Mouse (Mus musculus): ENCODE results near the gene Lama1. TPM values are rescaled to one million over a fixed set of nuclear protein-coding genes. Genes with fewer than 3 reads are reported as not detected.
A peak's percentile ranks its signal among the peaks of the same experiment; 100 is the strongest.
"Not testable (repeated sequence)": the region's sequence is repeated elsewhere in the genome, so short reads cannot be mapped to it uniquely, and the experiment has no call there.

Gene Lama1
- polyA plus RNA-seq, 1 experiment from 2014 or later: 17.0 TPM

DNA sequence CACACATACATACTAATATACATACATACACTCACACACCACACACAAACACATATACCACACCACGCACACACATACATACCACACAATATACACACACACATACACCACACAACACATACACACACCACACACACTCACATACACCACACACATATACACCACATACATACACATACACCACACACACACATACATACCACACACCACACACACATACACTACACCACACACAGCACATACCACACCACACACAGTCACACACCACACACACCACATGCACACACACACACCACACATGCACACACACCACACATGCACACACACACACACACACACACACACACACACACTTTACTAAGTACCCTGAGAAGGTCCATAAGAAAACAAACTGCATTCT lies 25.5 kb downstream of the Lama1 start:
- H3K9ac ChIP-seq: no peak overlapping the region
- H3K27ac ChIP-seq (replicated peaks): no peak overlapping the region
- H3K9me3 ChIP-seq: no peaks in the 10 kb centered on the region
- no peak for ATAC-seq (ENCODE audit: low read depth)
- no peak overlapping the region for H3K4me2 ChIP-seq
- no peak overlapping the region for H3K4me3 ChIP-seq
- H3K27me3 ChIP-seq: no peaks in the 10 kb centered on the region
- H3K4me1 ChIP-seq (replicated peaks): peaks cover 28% of the 10 kb centered on the region
- WGBS: 100% methylated on average over 1 of the region's 1 CpGs
- H3K36me3 ChIP-seq: peaks cover 4% of the 10 kb centered on the region; the same call in 1 of the 2 replicates

DNA sequence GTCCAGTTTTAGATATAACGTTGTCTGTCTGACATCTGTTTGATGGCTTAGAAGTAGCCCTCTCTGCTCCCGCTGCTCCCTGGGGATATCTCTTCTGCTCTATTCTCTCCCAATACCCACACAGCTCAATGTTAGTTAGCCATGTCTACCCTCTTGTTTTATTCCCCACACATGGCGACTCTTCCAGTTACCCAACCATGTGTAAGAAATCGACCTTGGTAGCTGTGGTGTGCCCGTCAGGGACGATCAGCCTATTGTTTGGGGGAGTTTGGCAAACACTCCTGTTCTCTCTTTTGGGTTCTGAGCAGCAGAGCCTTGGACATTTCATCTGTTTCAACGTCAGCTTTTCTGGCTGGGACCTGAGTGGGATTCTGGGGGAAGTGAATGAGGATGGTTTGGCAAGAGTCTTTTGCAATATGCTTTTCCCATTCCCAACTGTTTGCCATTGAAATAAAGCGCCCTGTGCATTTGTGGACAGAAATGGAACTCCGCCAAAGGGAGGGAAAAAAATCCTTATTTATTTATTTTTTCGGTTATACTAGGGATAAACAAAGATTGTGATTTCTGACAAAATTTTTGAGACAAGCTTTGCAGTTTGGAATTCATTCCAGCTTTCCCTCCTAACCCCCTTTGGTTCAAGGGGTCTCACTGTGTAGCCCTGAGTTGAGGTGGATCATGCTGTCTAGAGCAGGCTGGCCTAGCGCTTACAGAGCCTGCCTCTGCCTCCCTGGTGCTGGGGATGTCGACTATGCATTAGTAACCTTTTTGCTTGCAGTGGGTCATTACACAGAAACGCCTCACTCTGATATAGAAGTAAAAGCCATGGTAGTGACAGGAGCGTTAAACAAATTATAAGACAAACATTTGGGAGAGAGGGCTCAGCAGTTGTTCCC lies 26.4 kb downstream of the Lama1 start:
- ATAC-seq (ENCODE audit: low read depth): peak; percentile 42; the same call in 1 of the 2 replicates
- no peak overlapping the region for H3K4me3 ChIP-seq
- peaks cover 3% of the 10 kb centered on the region; the same call in 1 of the 2 replicates for H3K36me3 ChIP-seq
- H3K27ac ChIP-seq (replicated peaks): peak overlapping the region; percentile 65
- no peaks in the 10 kb centered on the region for H3K9me3 ChIP-seq
- H3K4me2 ChIP-seq: no peak overlapping the region
- H3K27me3 ChIP-seq: no peaks in the 10 kb centered on the region
- 67% methylated on average over 14 of the region's 14 CpGs for WGBS
- H3K9ac ChIP-seq: no peak overlapping the region
- peaks cover 28% of the 10 kb centered on the region for H3K4me1 ChIP-seq (replicated peaks)

GRCm38 (mm10) chr17:67726601-67727000 lies 29.5 kb downstream of the Lama1 start:
- Histone ChIP-seq H3K4me1 (replicated peaks) (peaks cover 31% of the 10 kb centered on the region), H3K36me3 (peaks cover 6% of the 10 kb centered on the region; the same call in 1 of the 2 replicates), H3K9ac (no peak overlapping the region), H3K4me3 (no peak overlapping the region), H3K27me3 (no peaks in the 10 kb centered on the region), H3K4me2 (no peak overlapping the region), H3K9me3 (no peaks in the 10 kb centered on the region), H3K27ac (replicated peaks) (no peak overlapping the region)
- no peak for ATAC-seq (ENCODE audit: low read depth)
- 86% methylated on average over 11 of the region's 11 CpGs for WGBS

DNA sequence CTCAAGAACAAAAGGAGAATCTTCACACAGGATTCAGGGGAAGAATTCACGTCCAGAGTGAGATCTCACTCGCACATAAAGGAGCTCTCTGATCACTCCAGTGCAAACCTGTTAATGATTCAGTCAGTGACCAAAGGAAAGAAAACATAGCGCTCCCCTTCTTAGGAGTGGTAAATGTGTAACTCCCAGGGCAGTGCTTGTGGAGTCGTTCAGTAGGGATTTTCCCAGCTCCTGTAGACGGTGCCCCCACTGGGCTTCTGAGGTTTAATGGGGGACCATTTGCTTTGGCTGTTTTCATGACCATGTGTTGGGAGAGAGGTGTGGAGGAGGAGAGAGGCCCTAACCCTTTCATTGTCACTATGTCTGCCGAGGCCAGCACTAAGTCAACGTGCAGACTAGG lies 31.7 kb downstream of the Lama1 start:
- Histone ChIP-seq H3K27me3 (no peaks in the 10 kb centered on the region), H3K4me1 (replicated peaks) (peaks cover 21% of the 10 kb centered on the region), H3K4me2 (no peak overlapping the region), H3K36me3 (peaks cover 6% of the 10 kb centered on the region; the same call in 1 of the 2 replicates), H3K9me3 (no peaks in the 10 kb centered on the region), H3K4me3 (no peak overlapping the region), H3K27ac (replicated peaks) (no peak overlapping the region), H3K9ac (no peak overlapping the region)
- WGBS: 29% methylated on average over 7 of the region's 7 CpGs
- no peak for ATAC-seq (ENCODE audit: low read depth)

GRCm38 (mm10) chr17:67731096-67731495 lies 34.0 kb downstream of the Lama1 start:
- Histone ChIP-seq H3K27ac (replicated peaks) (no peak overlapping the region), H3K36me3 (peaks cover 18% of the 10 kb centered on the region), H3K27me3 (no peaks in the 10 kb centered on the region), H3K4me3 (no peak overlapping the region), H3K4me1 (replicated peaks) (0 out of 2 replicates have a peak, but pooled peaks cover 2% of the 10 kb centered on the region), H3K4me2 (no peak overlapping the region), H3K9ac (no peak overlapping the region), H3K9me3 (no peaks in the 10 kb centered on the region)
- no peak for ATAC-seq (ENCODE audit: low read depth)
- 73% methylated on average over 3 of the region's 3 CpGs for WGBS

DNA sequence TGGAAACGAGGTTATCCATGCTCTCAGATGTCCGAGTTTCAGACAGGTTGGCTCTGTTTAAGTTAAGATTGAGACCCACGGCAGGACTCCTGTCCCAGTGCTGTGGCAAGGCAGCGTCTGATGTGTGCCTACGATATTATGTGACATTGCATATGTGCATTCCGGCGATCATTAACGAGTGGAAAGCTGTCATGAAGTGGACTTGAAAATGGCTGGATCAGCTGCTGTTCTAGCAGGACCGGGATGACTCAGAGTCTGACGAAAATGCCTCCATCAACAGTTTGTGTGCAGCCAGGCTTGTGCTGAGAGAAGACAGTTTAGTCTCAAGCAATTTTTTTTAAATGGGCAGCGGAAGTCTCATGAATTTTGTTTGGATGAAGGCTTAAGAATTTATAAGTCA lies 34.9 kb downstream of the Lama1 start:
- peaks cover 18% of the 10 kb centered on the region for H3K36me3 ChIP-seq
- 89% methylated on average over 11 of the region's 11 CpGs for WGBS
- no peaks in the 10 kb centered on the region for H3K9me3 ChIP-seq
- no peak overlapping the region for H3K4me2 ChIP-seq
- H3K9ac ChIP-seq: no peak overlapping the region
- no peak overlapping the region for H3K4me3 ChIP-seq
- H3K27ac ChIP-seq (replicated peaks): no peak overlapping the region
- ATAC-seq (ENCODE audit: low read depth): no peak
- H3K4me1 ChIP-seq (replicated peaks): 0 out of 2 replicates have a peak, but pooled peaks cover 2% of the 10 kb centered on the region
- no peaks in the 10 kb centered on the region for H3K27me3 ChIP-seq

GRCm38 (mm10) chr17:67733516-67733915 lies 36.5 kb downstream of the Lama1 start:
- Histone ChIP-seq H3K9me3 (no peaks in the 10 kb centered on the region), H3K27me3 (no peaks in the 10 kb centered on the region), H3K36me3 (peaks cover 28% of the 10 kb centered on the region), H3K4me1 (replicated peaks) (0 out of 2 replicates have a peak, but pooled peaks cover 2% of the 10 kb centered on the region), H3K27ac (replicated peaks) (no peak overlapping the region), H3K9ac (no peak overlapping the region), H3K4me2 (no peak overlapping the region), H3K4me3 (no peak overlapping the region)
- 86% methylated on average over 12 of the region's 12 CpGs for WGBS
- ATAC-seq (ENCODE audit: low read depth): no peak

- no peak overlapping the region for H3K4me2 ChIP-seq
- no peaks in the 10 kb centered on the region for H3K27me3 ChIP-seq
These were observed 38.7 kb downstream of the Lama1 start for GRCm38 (mm10) chr17:67735722-67736121.

DNA sequence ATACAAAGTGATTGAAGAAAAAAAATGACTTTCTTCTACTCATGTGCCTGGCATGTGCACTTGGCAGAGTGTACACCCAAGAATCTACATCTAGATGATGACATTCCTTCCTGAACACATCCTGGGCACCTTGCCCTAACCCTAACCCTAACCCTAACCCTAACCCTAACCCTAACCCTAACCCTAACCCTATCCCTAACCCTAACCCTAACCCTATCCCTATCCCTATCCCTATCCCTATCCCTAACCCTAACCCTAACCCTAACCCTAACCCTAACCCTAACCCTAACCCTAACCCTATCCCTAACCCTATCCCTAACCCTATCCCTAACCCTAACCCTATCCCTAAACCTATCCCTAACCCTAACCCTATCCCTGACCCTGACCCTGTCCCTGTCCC lies 44.2 kb downstream of the Lama1 start:
- H3K4me3 ChIP-seq; ATAC-seq (ENCODE audit: low read depth); H3K9me3 ChIP-seq; H3K27me3 ChIP-seq; H3K9ac ChIP-seq; H3K4me1 ChIP-seq (replicated peaks); H3K4me2 ChIP-seq; H3K27ac ChIP-seq (replicated peaks): not testable (repeated sequence)
- H3K36me3 ChIP-seq: peaks cover 52% of the 10 kb centered on the region

More at GRCm38 (mm10) chr17:67735722-67736121, 38.7 kb downstream of the Lama1 start:
- ATAC-seq (ENCODE audit: low read depth): no peak
- Histone ChIP-seq H3K27ac (replicated peaks) (no peak overlapping the region), H3K4me3 (no peak overlapping the region), H3K9me3 (no peaks in the 10 kb centered on the region), H3K4me1 (replicated peaks) (no peaks in the 10 kb centered on the region), H3K36me3 (peaks cover 43% of the 10 kb centered on the region), H3K9ac (no peak overlapping the region)
- 89% methylated on average over 6 of the region's 6 CpGs for WGBS

DNA sequence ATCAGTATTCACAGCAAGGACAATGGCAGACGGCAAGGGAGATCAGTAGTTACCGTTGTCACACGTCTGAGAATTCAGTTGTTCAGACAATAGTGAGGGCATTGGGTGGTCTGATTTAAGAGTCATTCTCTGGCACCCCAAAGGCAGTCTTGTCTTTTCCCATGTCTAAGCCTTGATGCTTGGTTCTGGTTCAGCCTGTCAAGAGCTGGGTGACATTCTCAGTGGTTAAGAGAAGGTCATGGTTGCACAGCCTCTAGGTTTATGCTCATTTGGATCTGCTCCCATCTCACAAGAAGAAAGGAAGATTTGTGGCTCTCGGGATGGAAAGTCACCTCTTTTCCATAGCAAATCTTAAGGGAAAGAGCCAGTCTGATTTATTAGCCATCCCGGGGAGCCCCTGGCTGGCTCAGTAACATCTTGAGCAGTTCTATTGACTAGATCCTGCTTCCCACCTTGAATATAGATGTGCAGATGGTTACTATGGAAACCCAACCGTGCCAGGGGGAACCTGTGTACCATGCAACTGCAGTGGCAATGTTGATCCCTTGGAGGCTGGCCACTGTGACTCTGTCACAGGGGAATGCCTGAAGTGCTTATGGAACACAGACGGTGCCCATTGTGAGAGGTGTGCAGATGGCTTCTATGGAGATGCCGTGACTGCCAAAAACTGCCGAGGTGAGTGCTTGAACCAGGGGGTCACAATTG lies 67.3 kb downstream of the Lama1 start:
- Histone ChIP-seq H3K4me1 (replicated peaks) (peaks cover 19% of the 10 kb centered on the region), H3K4me2 (no peak overlapping the region), H3K9me3 (no peaks in the 10 kb centered on the region), H3K27ac (replicated peaks) (peak overlapping the region; percentile 83; the same call in 1 of the 2 replicates), H3K27me3 (no peaks in the 10 kb centered on the region), H3K9ac (no peak overlapping the region), H3K4me3 (no peak overlapping the region), H3K36me3 (peaks cover 37% of the 10 kb centered on the region)
- ATAC-seq (ENCODE audit: low read depth): peak; percentile 95
- 35% methylated on average over 9 of the region's 9 CpGs for WGBS

DNA sequence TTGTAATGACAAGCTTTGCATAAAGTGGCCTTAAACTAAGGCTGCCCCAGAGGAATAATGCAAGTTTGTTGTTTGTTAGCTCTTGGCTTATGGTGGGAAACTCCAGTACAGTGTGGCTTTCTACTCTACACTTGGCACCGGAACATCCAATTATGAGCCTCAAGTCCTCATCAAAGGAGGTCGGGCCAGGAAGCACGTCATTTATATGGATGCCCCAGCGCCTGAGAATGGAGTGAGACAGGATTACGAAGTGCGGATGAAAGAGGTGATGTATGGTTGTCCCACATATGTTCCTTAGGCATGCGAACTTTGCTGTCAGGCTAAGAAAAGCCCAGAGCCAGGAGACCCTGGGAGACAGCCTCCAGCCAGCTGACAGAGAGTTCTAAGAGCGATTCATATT lies 76.5 kb downstream of the Lama1 start:
- no peaks in the 10 kb centered on the region for H3K9me3 ChIP-seq
- ATAC-seq (ENCODE audit: low read depth): peak; percentile 55
- H3K36me3 ChIP-seq: peaks cover 62% of the 10 kb centered on the region
- no peak overlapping the region for H3K4me2 ChIP-seq
- no peak overlapping the region for H3K4me3 ChIP-seq
- WGBS: 43% methylated on average over 8 of the region's 8 CpGs
- H3K4me1 ChIP-seq (replicated peaks): peaks cover 17% of the 10 kb centered on the region
- H3K27ac ChIP-seq (replicated peaks): 0 out of 2 replicates have a peak overlapping the region, but pooled peaks have one; percentile 5
- H3K9ac ChIP-seq: no peak overlapping the region
- H3K27me3 ChIP-seq: no peaks in the 10 kb centered on the region

- ATAC-seq (ENCODE audit: low read depth): no peak
- Histone ChIP-seq H3K4me3 (no peak overlapping the region), H3K4me1 (replicated peaks) (peaks cover 17% of the 10 kb centered on the region), H3K9me3 (no peaks in the 10 kb centered on the region), H3K36me3 (peaks cover 67% of the 10 kb centered on the region), H3K9ac (no peak overlapping the region), H3K27me3 (no peaks in the 10 kb centered on the region), H3K27ac (replicated peaks) (0 out of 2 replicates have a peak overlapping the region, but pooled peaks have one; percentile 18), H3K4me2 (no peak overlapping the region)
- WGBS: 71% methylated on average over 9 of the region's 9 CpGs
These were observed 79.7 kb downstream of the Lama1 start for GRCm38 (mm10) chr17:67776764-67777163.

Measured in neural tube, embryonic 13.5 days (tissue).